Mouse (Mus musculus): ENCODE data around the gene Xkr8. TPM values are rescaled to one million over a fixed set of nuclear protein-coding genes. Genes with fewer than 3 reads are reported as not detected.
"Not testable (repeated sequence)": the region's sequence is repeated elsewhere in the genome, so short reads cannot be mapped to it uniquely, and the experiment has no call there.

Gene Xkr8
- polyA plus RNA-seq, 1 experiment from 2014 or later = 4.4 TPM

DNA sequence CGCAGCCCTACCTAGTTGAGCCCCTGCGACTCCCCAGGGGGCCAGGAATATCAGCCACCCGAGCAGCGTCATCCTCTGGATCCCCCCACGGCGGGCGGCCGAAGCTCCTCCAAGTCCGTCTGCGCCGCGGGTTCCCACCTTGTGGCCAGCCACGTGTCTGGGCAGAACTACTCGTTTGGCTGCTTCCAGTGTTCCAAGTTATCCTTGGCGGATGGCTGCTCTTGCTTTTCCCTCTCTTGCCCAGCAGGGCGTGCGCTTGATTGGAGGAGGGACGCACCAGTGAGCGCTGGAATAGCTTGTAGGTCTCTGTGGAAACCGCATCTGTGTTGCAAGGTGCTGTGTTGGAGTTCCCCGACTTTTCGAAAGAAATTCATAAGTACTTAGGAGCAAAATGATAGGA, 24.6 kb upstream of the Xkr8 start, which contains the start of gene Smpdl3b:
Gene Smpdl3b (minus strand): TSS at position 279 of the 400 bp plus-strand sequence.
- WGBS = under 1% methylated on average over 22 of the region's 22 CpGs
- peak; percentile 90 for ATAC-seq (replicated peaks; ENCODE audit: low FRiP score)
- H3K9ac ChIP-seq = peak within 1 kb of the TSS; percentile 45; the same call in 1 of the 2 replicates

DNA sequence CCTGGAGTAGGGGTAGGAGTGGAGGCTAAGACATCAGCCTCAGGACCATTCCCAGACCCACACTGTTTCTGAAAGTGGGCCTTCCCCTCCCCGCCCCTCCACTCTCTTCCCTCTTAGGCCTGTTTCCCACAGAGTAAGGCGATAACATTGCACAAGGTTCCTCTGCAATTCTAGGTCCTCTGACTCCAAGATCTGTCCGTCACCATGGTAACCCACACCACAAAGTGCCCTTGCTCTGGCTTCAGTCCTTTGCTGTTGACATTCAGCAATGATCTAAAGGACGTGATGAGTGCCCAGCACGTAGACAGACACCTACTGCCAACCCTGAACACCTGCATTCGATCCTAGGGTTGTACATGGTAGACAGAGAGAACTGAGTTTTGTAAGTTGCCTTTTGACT, 20.6 kb upstream of the Xkr8 start:
- Histone ChIP-seq H3K27me3 (peaks cover 12% of the 10 kb centered on the region), H3K36me3 (no peaks in the 10 kb centered on the region), H3K4me3 (replicated peaks) (no peak overlapping the region), H3K9me3 (replicated peaks) (no peaks in the 10 kb centered on the region), H3K27ac (no peak overlapping the region), H3K4me1 (peaks cover 15% of the 10 kb centered on the region), H3K4me2 (no peak overlapping the region), H3K9ac (no peak overlapping the region)
- 76% methylated on average over 6 of the region's 6 CpGs for WGBS
- ATAC-seq (replicated peaks; ENCODE audit: low FRiP score) = no peak

More for the DNA sequence above, 24.6 kb upstream of the Xkr8 start, which contains the start of gene Smpdl3b:
- Histone ChIP-seq H3K4me2 (peak within 1 kb of the TSS; percentile 94), H3K36me3 (no peaks in the 10 kb centered on the region), H3K27me3 (peaks cover 14% of the 10 kb centered on the region), H3K9me3 (replicated peaks) (no peaks in the 10 kb centered on the region), H3K4me1 (peaks cover 17% of the 10 kb centered on the region), H3K27ac (0 out of 2 replicates have a peak within 1 kb of the TSS, but pooled peaks have one; percentile 27), H3K4me3 (replicated peaks) (peak within 1 kb of the TSS; percentile 52)

- Histone ChIP-seq H3K4me2 (no peak overlapping the region), H3K4me3 (replicated peaks) (no peak overlapping the region), H3K27me3 (no peaks in the 10 kb centered on the region), H3K9me3 (replicated peaks) (no peaks in the 10 kb centered on the region), H3K27ac (no peak overlapping the region), H3K9ac (no peak overlapping the region), H3K4me1 (peaks cover 6% of the 10 kb centered on the region; the same call in 1 of the 2 replicates), H3K36me3 (no peaks in the 10 kb centered on the region)
- 84% methylated on average over 6 of the region's 6 CpGs for WGBS
- no peak for ATAC-seq (replicated peaks; ENCODE audit: low FRiP score)
These were observed 17.1 kb upstream of the Xkr8 start for GRCm38 (mm10) chr4:132749258-132749982.

- Histone ChIP-seq H3K27me3 (no peaks in the 10 kb centered on the region), H3K36me3 (no peaks in the 10 kb centered on the region), H3K9ac (no peak overlapping the region), H3K27ac (no peak overlapping the region), H3K4me1 (peaks cover 9% of the 10 kb centered on the region; the same call in 1 of the 2 replicates), H3K9me3 (replicated peaks) (no peaks in the 10 kb centered on the region), H3K4me3 (replicated peaks) (no peak overlapping the region), H3K4me2 (no peak overlapping the region)
- WGBS = 94% methylated on average over 4 of the region's 4 CpGs
- no peak for ATAC-seq (replicated peaks; ENCODE audit: low FRiP score)
These were observed 16.4 kb upstream of the Xkr8 start for GRCm38 (mm10) chr4:132748778-132749177.

GRCm38 (mm10) chr4:132747664-132748259, 15.4 kb upstream of the Xkr8 start:
- H3K27ac ChIP-seq = peak overlapping the region; percentile 58
- H3K9ac ChIP-seq = no peak overlapping the region
- no peaks in the 10 kb centered on the region for H3K9me3 ChIP-seq (replicated peaks)
- H3K4me3 ChIP-seq (replicated peaks) = peak overlapping the region; percentile 19; the same call in 1 of the 2 replicates
- WGBS = 55% methylated on average over 9 of the region's 9 CpGs
- H3K4me2 ChIP-seq = peak overlapping the region; percentile 33
- no peaks in the 10 kb centered on the region for H3K27me3 ChIP-seq
- no peaks in the 10 kb centered on the region for H3K36me3 ChIP-seq
- H3K4me1 ChIP-seq = peaks cover 9% of the 10 kb centered on the region; the same call in 1 of the 2 replicates
- ATAC-seq (replicated peaks; ENCODE audit: low FRiP score) = no peak

- no peaks in the 10 kb centered on the region for H3K36me3 ChIP-seq
- H3K4me3 ChIP-seq (replicated peaks) = no peak overlapping the region
- no peak overlapping the region for H3K4me2 ChIP-seq
- H3K27ac ChIP-seq = peak overlapping the region; percentile 58
- no peaks in the 10 kb centered on the region for H3K9me3 ChIP-seq (replicated peaks)
- peaks cover 9% of the 10 kb centered on the region; the same call in 1 of the 2 replicates for H3K4me1 ChIP-seq
- H3K27me3 ChIP-seq = no peaks in the 10 kb centered on the region
- no peak for ATAC-seq (replicated peaks; ENCODE audit: low FRiP score)
- H3K9ac ChIP-seq = no peak overlapping the region
- 93% methylated on average over 9 of the region's 9 CpGs for WGBS
These were observed 14.7 kb upstream of the Xkr8 start for GRCm38 (mm10) chr4:132746911-132747517.

- no peaks in the 10 kb centered on the region for H3K36me3 ChIP-seq
- H3K27me3 ChIP-seq = no peaks in the 10 kb centered on the region
- H3K4me1 ChIP-seq = peaks cover 9% of the 10 kb centered on the region; the same call in 1 of the 2 replicates
- no peaks in the 10 kb centered on the region for H3K9me3 ChIP-seq (replicated peaks)
- no peak for ATAC-seq (replicated peaks; ENCODE audit: low FRiP score)
- no peak overlapping the region for H3K4me3 ChIP-seq (replicated peaks)
- H3K27ac ChIP-seq = no peak overlapping the region
- no peak overlapping the region for H3K4me2 ChIP-seq
- WGBS = 64% methylated on average over 11 of the region's 11 CpGs
- no peak overlapping the region for H3K9ac ChIP-seq
These were observed 11.9 kb upstream of the Xkr8 start for GRCm38 (mm10) chr4:132743992-132744911.

DNA sequence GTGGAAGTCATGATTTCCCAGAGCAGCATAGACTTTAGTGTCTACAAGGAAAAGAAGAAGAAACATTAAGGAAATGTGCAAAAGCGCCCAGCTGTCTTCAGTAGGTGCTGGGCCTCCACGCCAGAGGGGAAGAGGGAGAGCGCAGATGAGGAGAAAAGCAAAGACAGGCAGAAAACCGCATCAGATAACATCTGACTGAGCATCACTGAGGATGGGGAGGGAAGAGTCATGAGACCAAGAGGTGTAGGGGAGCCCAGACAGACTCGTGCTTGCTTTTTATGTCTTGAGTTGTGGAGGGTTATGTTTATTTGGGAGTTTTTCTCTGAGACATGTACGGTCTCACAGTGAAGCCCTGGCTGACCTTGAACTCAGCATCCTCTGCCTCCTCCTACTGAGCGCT, 9.1 kb upstream of the Xkr8 start:
- no peak overlapping the region for H3K4me2 ChIP-seq
- peaks cover 9% of the 10 kb centered on the region; the same call in 1 of the 2 replicates for H3K4me1 ChIP-seq
- WGBS = 93% methylated on average over 7 of the region's 7 CpGs
- no peaks in the 10 kb centered on the region for H3K36me3 ChIP-seq
- H3K27ac ChIP-seq = no peak overlapping the region
- H3K9me3 ChIP-seq (replicated peaks) = no peaks in the 10 kb centered on the region
- H3K9ac ChIP-seq = no peak overlapping the region
- H3K4me3 ChIP-seq (replicated peaks) = no peak overlapping the region
- ATAC-seq (replicated peaks; ENCODE audit: low FRiP score) = no peak
- H3K27me3 ChIP-seq = no peaks in the 10 kb centered on the region

GRCm38 (mm10) chr4:132737154-132737553, 4.8 kb upstream of the Xkr8 start:
- H3K36me3 ChIP-seq; H3K27me3 ChIP-seq; H3K27ac ChIP-seq; H3K4me3 ChIP-seq (replicated peaks); H3K4me2 ChIP-seq; H3K9me3 ChIP-seq (replicated peaks); H3K4me1 ChIP-seq; H3K9ac ChIP-seq; ATAC-seq (replicated peaks; ENCODE audit: low FRiP score): not testable (repeated sequence)
- 89% methylated on average over 9 of the region's 9 CpGs for WGBS

GRCm38 (mm10) chr4:132735894-132736293, 3.5 kb upstream of the Xkr8 start:
- Histone ChIP-seq H3K27me3 (no peaks in the 10 kb centered on the region), H3K4me2 (no peak overlapping the region), H3K9ac (no peak overlapping the region), H3K36me3 (no peaks in the 10 kb centered on the region), H3K4me1 (peaks cover 10% of the 10 kb centered on the region), H3K27ac (no peak overlapping the region), H3K9me3 (replicated peaks) (no peaks in the 10 kb centered on the region), H3K4me3 (replicated peaks) (no peak overlapping the region)
- 54% methylated on average over 3 of the region's 3 CpGs for WGBS
- no peak for ATAC-seq (replicated peaks; ENCODE audit: low FRiP score)

GRCm38 (mm10) chr4:132735389-132735788, 3.0 kb upstream of the Xkr8 start:
- 88% methylated on average over 2 of the region's 2 CpGs for WGBS
- Histone ChIP-seq H3K27ac (no peak overlapping the region), H3K9ac (no peak overlapping the region), H3K36me3 (no peaks in the 10 kb centered on the region), H3K27me3 (no peaks in the 10 kb centered on the region), H3K4me3 (replicated peaks) (no peak overlapping the region), H3K4me1 (peaks cover 10% of the 10 kb centered on the region), H3K4me2 (no peak overlapping the region), H3K9me3 (replicated peaks) (no peaks in the 10 kb centered on the region)
- ATAC-seq (replicated peaks; ENCODE audit: low FRiP score) = no peak
